Mouse (Mus musculus): ENCODE results near the gene Itga3.

Itga3 gene

GRCm38 (mm10) chr11:95096608-95097373 lies 20.2 kb upstream of the Itga3 start:
- no peak for DNase-seq (ENCODE audit: low spot score in 2 of 2)

DNA sequence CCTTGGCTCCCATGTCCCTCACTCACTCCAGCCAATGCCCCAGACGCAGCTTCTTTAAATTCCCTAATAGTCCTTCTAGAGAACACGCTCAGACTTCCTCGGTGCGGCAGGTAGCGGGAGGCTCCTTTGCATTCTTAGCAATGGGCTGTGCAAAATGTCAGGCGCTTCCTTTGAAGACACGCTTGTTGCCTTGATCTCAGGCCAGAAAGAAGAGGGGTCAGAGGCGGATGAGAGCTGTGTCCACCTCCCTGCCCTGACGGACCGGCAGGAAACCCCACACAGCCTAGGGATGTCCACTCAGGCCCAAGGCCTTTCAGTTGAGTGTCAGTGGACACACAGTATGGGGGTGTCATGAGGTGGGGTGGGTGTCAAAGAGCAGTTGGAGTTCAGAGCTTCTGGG lies 19.0 kb upstream of the Itga3 start:
- no peak for DNase-seq (ENCODE audit: low spot score in 2 of 2)

DNA sequence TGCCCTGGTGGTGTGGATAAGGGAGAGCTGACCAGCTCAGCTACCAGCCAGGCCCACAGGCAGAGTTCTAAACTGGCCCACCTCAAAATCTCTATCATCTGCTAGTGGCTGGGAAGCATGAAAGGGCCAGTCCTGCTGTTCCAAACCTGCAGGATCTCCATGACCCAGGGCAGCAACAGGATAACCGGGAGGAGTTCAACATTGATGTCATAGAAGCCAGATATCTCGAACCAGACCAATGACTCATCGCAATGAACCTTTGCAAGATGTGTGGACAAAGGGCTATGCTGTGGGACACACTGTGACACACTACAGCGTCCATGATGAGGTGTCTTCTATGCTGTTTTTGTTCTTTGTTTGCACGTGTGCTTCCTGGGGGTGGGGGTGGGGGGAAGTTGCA lies 16.5 kb upstream of the Itga3 start:
- no peak for DNase-seq (ENCODE audit: low spot score in 2 of 2)

GRCm38 (mm10) chr11:95088857-95089779 lies 12.5 kb upstream of the Itga3 start:
- no peak for DNase-seq (ENCODE audit: low spot score in 2 of 2)

GRCm38 (mm10) chr11:95088286-95088685 lies 11.7 kb upstream of the Itga3 start:
- DNase-seq (ENCODE audit: low spot score in 2 of 2) = no peak

GRCm38 (mm10) chr11:95087301-95088228 lies 11.0 kb upstream of the Itga3 start:
- no peak for DNase-seq (ENCODE audit: low spot score in 2 of 2)

- DNase-seq (ENCODE audit: low spot score in 2 of 2) = no peak
Observed at GRCm38 (mm10) chr11:95086229-95086628, 9.6 kb upstream of the Itga3 start.

GRCm38 (mm10) chr11:95085710-95086109 lies 9.1 kb upstream of the Itga3 start:
- no peak for DNase-seq (ENCODE audit: low spot score in 2 of 2)

DNA sequence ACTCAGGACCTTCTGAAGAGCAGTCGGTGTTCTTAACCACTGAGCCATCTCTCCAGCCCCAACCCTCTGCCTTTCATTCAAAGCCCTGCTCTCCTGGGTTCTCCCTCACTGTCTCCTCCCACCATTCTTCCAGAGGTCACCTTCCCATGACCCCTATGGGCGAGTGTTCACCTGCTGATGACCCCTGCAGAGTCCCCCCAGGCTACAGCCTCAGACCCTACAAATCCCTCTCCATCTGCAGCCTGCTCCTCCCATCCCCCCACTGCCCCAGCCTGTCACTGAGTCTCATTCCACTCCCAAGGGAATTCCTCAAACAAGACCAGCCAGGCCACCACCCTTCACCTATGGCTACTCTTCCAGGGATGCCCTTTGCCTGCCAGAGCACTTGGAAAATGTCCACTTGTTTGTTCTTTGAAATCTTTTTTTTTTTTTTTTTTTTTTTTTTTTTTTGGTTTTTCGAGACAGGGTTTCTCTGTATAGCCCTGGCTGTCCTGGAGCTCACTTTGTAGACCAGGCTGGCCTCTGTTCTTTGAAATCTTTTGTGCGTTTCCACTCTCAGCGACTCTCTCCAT lies 8.3 kb upstream of the Itga3 start:
- no peak for DNase-seq (ENCODE audit: low spot score in 2 of 2)

- DNase-seq (ENCODE audit: low spot score in 2 of 2) = no peak
Observed at GRCm38 (mm10) chr11:95084175-95084574, 7.6 kb upstream of the Itga3 start.

DNA sequence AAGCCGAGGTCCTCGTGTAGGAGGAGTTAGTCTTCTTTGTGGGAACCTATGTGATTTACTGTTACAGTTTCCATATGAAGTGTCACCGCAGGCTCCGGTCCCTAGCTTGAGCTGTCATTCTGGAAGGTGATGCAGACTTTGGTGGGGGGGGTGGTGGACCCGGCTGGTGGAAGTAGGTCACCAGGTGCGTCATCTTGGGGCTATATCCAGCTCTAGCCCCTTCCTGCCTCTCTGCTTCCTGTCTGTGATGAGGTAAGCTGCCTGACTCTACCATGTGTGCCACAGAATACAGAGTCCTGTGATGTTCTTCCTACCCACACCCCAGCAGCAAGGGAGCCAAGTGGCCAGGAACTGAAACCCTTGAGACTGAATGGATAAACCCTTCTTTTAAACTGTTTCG lies 6.3 kb upstream of the Itga3 start:
- DNase-seq (ENCODE audit: low spot score in 2 of 2) = no peak

GRCm38 (mm10) chr11:95080783-95081182 lies 4.2 kb upstream of the Itga3 start:
- DNase-seq (ENCODE audit: low spot score in 2 of 2) = no peak

- DNase-seq (ENCODE audit: low spot score in 2 of 2) = no peak
Observed at GRCm38 (mm10) chr11:95079256-95079875, 2.8 kb upstream of the Itga3 start.

- DNase-seq (ENCODE audit: low spot score in 2 of 2) = no peak
Observed at GRCm38 (mm10) chr11:95077956-95078355, 1.4 kb upstream of the Itga3 start.

- DNase-seq (ENCODE audit: low spot score in 2 of 2) = peak; percentile 53 to 58
Observed at GRCm38 (mm10) chr11:95076041-95076535, 513 bp downstream of the Itga3 start.

- DNase-seq (ENCODE audit: low spot score in 2 of 2) = no peak
Observed at GRCm38 (mm10) chr11:95075197-95076040, 1.2 kb downstream of the Itga3 start.

DNA sequence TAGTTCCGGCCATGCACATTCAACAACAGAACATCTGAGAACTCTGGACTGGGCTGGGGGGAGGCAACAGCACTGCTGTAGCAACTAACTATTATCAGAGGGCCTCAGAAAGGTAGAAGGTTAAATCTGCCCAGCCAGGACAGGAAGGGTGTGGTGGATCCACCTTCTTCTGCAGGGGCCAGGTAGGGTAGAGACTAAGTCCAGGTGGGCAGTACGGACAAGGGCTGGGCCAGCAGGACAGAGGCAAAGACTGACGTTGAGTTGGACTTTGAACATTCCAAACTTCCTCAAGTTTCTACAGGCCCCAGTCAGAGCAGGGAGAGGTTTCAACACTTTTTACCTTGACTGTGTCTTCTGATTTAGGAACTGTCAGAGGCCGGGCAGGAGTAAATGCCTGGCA lies 1.9 kb downstream of the Itga3 start:
- no peak for DNase-seq (ENCODE audit: low spot score in 2 of 2)

DNA sequence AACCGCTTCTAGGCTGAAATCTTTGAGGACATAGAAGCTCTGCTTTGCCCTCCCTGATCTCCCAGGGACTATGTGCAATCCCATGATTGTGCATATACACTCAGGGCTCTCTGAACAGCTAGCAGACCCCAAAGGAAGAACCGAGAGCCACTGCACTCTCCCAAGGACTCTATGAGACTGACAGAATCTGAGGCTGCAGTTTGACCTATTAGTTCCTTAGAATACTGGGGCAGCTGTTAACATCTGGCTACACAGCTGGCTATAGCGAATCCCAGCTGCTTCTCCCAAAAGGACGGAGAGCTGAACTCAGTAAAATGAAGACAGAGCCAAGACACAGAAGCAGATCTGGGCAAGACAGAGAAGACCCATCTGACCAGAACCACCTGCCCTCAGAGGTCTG lies 2.8 kb downstream of the Itga3 start:
- no peak for DNase-seq (ENCODE audit: low spot score in 2 of 2)

DNA sequence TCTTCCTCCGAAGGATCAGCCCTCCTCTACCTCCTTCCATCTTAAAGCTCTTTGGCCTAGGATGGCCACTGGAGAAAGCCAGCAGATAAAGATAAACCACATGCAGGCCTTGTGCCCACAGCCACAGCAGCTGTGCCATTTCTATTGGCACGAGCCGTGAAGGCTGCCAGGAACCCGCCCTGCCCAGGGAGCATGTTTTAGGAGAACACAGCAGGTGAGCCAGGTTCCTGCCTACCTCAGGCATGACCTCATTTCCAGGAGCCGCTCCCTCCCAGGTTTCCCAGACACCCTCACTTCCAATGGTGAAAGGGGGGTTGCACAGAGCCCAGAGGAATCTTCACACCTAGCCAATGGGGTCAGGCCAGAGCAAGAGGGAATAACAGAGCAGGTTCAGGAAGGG lies 3.8 kb downstream of the Itga3 start:
- no peak for DNase-seq (ENCODE audit: low spot score in 2 of 2)

DNA sequence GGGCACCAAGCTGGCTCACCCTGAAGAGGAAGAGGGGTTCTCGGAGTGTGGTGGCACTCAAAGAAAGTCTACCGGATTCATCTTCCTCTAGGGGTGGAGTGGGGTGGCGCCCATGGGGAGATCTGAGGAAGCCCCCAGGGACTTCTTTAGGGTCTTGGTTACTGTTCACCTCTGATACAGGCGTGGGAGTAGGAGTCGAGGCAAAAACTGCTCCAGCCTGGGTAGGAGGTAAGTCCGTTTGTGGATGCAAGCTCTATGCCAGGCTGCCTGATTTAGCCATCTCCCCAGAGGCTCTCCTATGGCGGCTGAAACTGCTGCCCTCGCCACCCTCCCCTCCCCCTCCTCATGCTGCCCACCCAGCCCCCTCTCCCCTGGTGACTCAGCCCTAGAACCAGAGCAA lies 4.5 kb downstream of the Itga3 start:
- DNase-seq (ENCODE audit: low spot score in 2 of 2) = no peak

Data from right cerebral cortex, postnatal 10 days (tissue).